Mouse (Mus musculus): Measurements from ENCODE around the gene Tuba3b. TPM values are rescaled to one million over a fixed set of nuclear protein-coding genes. Genes with fewer than 3 reads are reported as not detected.

Gene Tuba3b
- polyA plus RNA-seq (2012; fragmentation: generic; extraction: Trizol), result 0.06 TPM
- long read RNA-seq, experiment 1, result 0 reads
- long read RNA-seq, experiment 2, result 0 reads

DNA sequence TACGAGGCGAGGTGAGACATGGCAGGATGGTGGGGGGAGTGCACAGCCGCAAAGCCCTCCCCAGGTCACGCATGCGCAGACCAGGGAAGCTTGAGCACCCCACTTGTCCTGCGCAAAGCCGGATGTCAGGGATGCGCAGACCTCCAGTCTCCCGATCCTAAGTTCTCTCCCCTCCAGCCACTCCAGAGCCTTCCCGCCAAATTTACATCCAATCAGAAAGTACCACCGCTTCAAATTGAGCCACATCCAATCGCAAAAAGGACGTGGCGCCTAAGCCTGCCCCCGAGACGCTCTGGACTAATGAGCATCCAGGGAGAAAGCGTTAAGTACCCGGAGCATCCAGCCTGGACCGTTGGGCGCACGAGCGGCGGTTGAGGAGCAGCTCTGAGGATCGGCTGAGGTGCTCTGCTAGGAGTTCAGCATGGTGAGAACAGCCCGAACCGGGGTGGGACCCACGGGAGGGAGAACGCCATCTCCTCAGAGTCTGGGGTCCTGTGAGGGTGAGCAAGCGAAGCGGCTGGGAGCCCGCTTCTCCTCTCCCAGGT lies at the start of gene Tuba3b:
Gene Tuba3b (plus strand): TSS at position 92 of the 545 bp plus-strand sequence.
- H3K27me3 ChIP-seq (ENCODE audit: control insufficient read depth, insufficient read depth, insufficient read length), result no peaks in the 10 kb centered on the region
- H3K4me3 ChIP-seq (ENCODE audit: insufficient read depth, poor library complexity, severe bottlenecking), result no peak within 1 kb of the TSS
- H3K79me2 ChIP-seq (ENCODE audit: control insufficient read depth, insufficient read depth), result no peaks in the 10 kb centered on the region
- H3ac ChIP-seq (ENCODE audit: control insufficient read depth, insufficient read length, low read depth), result no peak within 1 kb of the TSS
- H3K79me3 ChIP-seq (ENCODE audit: low read depth), result no peaks in the 10 kb centered on the region
- TF ChIP-seq CTCF (IDR thresholded peaks at IDR 0.05; ENCODE audit: control insufficient read depth, insufficient read depth, insufficient read length) (no peak), FOSL1 (IDR thresholded peaks at IDR 0.05; ENCODE audit: insufficient read depth, low read length, poor library complexity, severe bottlenecking) (no peak), CEBPB (IDR thresholded peaks at IDR 0.05; ENCODE audit: low read depth) (no peak), MYOD1 (IDR thresholded peaks at IDR 0.05; ENCODE audit: control insufficient read depth, insufficient read length, low read depth) (no peak), MYOG (IDR thresholded peaks at IDR 0.05; ENCODE audit: control insufficient read depth, extremely low read depth, insufficient read length) (no peak), MAX (IDR thresholded peaks at IDR 0.05) (no peak), USF1 (IDR thresholded peaks at IDR 0.05; ENCODE audit: low read depth) (no peak)
- H3K36me3 ChIP-seq (ENCODE audit: control insufficient read depth, insufficient read depth), result no peaks in the 10 kb centered on the region

DNA sequence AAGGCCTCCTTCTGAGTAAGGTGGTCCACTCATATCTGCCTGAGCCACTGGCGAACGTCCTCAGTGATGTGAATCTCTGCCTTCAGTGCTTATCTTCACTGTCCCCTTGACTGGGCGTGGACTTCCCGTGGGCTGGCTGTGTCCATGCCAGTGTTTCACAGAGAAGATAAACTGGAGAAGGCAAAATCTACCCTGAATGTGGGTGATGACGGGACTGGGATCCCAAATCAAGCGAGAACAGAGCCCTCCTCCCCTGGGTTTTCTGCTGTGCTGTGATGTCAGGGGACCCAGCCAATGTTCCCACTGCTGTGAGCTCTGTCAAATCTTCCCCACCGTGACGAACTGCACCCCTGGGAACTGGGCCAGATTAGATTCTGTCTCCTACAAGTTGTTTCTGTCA lies 48.3 kb upstream of the Tuba3b start:
- Histone ChIP-seq H3ac (ENCODE audit: control insufficient read depth, insufficient read length, low read depth) (no peak overlapping the region), H3K79me2 (ENCODE audit: control insufficient read depth, insufficient read depth) (no peaks in the 10 kb centered on the region), H3K79me3 (ENCODE audit: low read depth) (no peaks in the 10 kb centered on the region), H3K27me3 (ENCODE audit: control insufficient read depth, insufficient read depth, insufficient read length) (peaks cover 5% of the 10 kb centered on the region), H3K36me3 (ENCODE audit: control insufficient read depth, insufficient read depth) (no peaks in the 10 kb centered on the region), H3K4me3 (ENCODE audit: insufficient read depth, poor library complexity, severe bottlenecking) (no peak overlapping the region)
- no peak for TF ChIP-seq MYOD1 (IDR thresholded peaks at IDR 0.05; ENCODE audit: control insufficient read depth, insufficient read length, low read depth)

DNA sequence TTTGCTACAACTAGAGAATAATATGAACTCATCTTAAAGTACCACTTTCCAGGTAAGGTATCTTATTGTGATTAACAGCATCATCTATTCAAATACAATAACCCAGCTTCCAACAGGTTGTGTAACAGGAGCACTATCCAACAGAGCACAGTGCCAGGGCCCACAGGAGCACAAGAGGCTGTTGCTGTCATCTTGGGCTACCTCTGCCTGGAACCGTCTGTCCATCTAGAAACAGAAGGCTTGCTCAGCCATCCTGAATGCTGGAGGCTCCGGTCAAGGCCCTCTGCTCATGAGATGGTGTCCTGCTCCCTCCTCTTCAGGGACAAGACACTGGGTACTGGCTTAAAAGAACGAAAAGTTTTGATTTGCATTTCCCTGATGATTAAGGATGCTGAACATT lies 47.7 kb upstream of the Tuba3b start:
- Histone ChIP-seq H3K27me3 (ENCODE audit: control insufficient read depth, insufficient read depth, insufficient read length) (peaks cover 5% of the 10 kb centered on the region), H3K4me3 (ENCODE audit: insufficient read depth, poor library complexity, severe bottlenecking) (no peak overlapping the region), H3K36me3 (ENCODE audit: control insufficient read depth, insufficient read depth) (no peaks in the 10 kb centered on the region), H3K79me3 (ENCODE audit: low read depth) (no peaks in the 10 kb centered on the region), H3K79me2 (ENCODE audit: control insufficient read depth, insufficient read depth) (no peaks in the 10 kb centered on the region), H3ac (ENCODE audit: control insufficient read depth, insufficient read length, low read depth) (no peak overlapping the region)
- TF ChIP-seq MAX (IDR thresholded peaks at IDR 0.05), result no peak
- TF ChIP-seq USF1 (IDR thresholded peaks at IDR 0.05; ENCODE audit: low read depth), result no peak

DNA sequence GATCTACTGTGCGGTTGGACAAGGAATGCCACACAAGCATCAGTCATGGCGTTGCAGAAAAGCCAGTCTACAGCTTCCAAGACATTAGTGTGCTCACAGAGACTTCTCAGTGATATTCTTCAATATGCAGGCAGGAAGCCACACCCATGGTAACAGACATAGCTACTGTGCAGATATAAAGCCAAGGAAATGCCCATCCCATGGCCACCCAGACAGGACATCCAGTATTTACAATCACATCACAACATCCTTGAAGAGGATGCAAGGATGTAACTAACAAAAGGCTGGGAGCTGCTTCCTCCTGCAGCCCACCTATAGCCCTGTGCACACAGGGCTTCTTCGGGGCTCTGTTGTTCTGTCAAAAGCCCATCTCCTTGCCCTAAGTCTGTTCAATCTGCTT lies 46.9 kb upstream of the Tuba3b start:
- H3K79me3 ChIP-seq (ENCODE audit: low read depth), result no peaks in the 10 kb centered on the region
- peaks cover 5% of the 10 kb centered on the region for H3K27me3 ChIP-seq (ENCODE audit: control insufficient read depth, insufficient read depth, insufficient read length)
- H3K36me3 ChIP-seq (ENCODE audit: control insufficient read depth, insufficient read depth), result no peaks in the 10 kb centered on the region
- TF ChIP-seq USF1 (IDR thresholded peaks at IDR 0.05; ENCODE audit: low read depth) (no peak), MYOD1 (IDR thresholded peaks at IDR 0.05; ENCODE audit: control insufficient read depth, insufficient read length, low read depth) (no peak), MYOG (IDR thresholded peaks at IDR 0.05; ENCODE audit: control insufficient read depth, extremely low read depth, insufficient read length) (no peak), CEBPB (IDR thresholded peaks at IDR 0.05; ENCODE audit: low read depth) (no peak), FOSL1 (IDR thresholded peaks at IDR 0.05; ENCODE audit: insufficient read depth, low read length, poor library complexity, severe bottlenecking) (no peak), CTCF (IDR thresholded peaks at IDR 0.05; ENCODE audit: control insufficient read depth, insufficient read depth, insufficient read length) (no peak), MAX (IDR thresholded peaks at IDR 0.05) (no peak)
- H3K4me3 ChIP-seq (ENCODE audit: insufficient read depth, poor library complexity, severe bottlenecking), result no peak overlapping the region
- H3K79me2 ChIP-seq (ENCODE audit: control insufficient read depth, insufficient read depth), result no peaks in the 10 kb centered on the region
- H3ac ChIP-seq (ENCODE audit: control insufficient read depth, insufficient read length, low read depth), result no peak overlapping the region

DNA sequence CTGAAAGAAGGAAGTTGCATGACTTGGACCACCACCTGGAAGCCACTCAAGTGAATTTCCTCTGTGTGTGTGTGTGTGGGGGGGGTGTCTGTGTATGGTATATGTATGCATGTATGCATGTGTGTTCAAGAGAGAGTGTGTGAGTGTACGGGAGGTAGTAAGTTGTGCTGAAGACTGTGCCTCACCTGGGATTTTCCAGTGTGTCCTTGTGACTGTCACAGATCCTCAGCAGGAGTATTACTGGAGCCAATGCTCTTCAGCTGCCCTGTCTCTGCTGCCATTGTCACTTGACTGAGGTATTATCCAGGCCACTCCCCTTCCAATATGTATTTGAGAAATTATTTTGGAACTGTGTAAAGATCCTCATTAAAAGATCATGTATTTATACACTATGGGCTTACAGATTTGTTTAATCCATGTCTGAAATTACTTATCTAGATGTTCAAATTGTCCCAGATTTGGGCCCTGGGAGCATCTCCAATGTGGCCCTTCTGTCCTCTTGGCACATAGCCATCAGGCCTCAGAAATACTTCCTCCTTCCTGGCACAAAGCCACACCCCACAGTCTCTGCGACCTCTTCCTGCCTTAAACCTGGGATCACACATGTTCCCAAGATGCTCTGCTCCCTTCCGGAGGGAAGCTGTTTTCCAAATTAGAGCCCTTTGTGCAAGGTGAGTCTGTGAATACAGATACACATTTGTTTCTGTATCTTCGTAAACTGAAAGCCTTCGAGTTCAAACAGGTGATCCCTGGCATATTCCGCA lies 42.1 kb upstream of the Tuba3b start:
- Histone ChIP-seq H3K79me3 (ENCODE audit: low read depth) (no peaks in the 10 kb centered on the region), H3K27me3 (ENCODE audit: control insufficient read depth, insufficient read depth, insufficient read length) (peaks cover 5% of the 10 kb centered on the region), H3K4me3 (ENCODE audit: insufficient read depth, poor library complexity, severe bottlenecking) (no peak overlapping the region), H3K79me2 (ENCODE audit: control insufficient read depth, insufficient read depth) (no peaks in the 10 kb centered on the region), H3K36me3 (ENCODE audit: control insufficient read depth, insufficient read depth) (no peaks in the 10 kb centered on the region), H3ac (ENCODE audit: control insufficient read depth, insufficient read length, low read depth) (no peak overlapping the region)
- TF ChIP-seq MYOG (IDR thresholded peaks at IDR 0.05; ENCODE audit: control insufficient read depth, extremely low read depth, insufficient read length), result no peak

DNA sequence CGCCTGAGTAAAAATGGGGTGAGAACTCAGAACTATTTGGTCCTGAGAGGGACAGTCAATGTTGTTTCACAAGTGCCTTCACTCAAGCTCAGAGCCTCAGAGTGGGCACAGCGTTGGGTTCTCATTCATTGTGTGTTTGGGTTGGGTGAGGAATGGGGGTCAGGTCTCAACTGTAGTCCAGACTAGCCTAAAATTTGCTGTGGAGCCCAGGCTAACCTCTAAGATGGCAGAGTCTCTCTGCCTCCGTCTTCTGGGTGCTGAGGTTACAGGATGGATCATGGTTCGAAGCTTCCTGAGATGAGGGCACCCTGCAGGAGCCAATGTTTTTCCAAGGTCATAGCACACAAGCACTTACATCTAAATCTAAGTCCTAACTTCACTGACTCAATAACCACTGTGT lies 38.8 kb upstream of the Tuba3b start:
- TF ChIP-seq MAX (IDR thresholded peaks at IDR 0.05) (no peak), FOSL1 (IDR thresholded peaks at IDR 0.05; ENCODE audit: insufficient read depth, low read length, poor library complexity, severe bottlenecking) (no peak), CTCF (IDR thresholded peaks at IDR 0.05; ENCODE audit: control insufficient read depth, insufficient read depth, insufficient read length) (no peak), MYOD1 (IDR thresholded peaks at IDR 0.05; ENCODE audit: control insufficient read depth, insufficient read length, low read depth) (no peak), MYOG (IDR thresholded peaks at IDR 0.05; ENCODE audit: control insufficient read depth, extremely low read depth, insufficient read length) (no peak), CEBPB (IDR thresholded peaks at IDR 0.05; ENCODE audit: low read depth) (no peak), USF1 (IDR thresholded peaks at IDR 0.05; ENCODE audit: low read depth) (no peak)

More for the DNA sequence above, 38.8 kb upstream of the Tuba3b start:
- H3K27me3 ChIP-seq (ENCODE audit: control insufficient read depth, insufficient read depth, insufficient read length), result peaks cover 7% of the 10 kb centered on the region
- H3K79me2 ChIP-seq (ENCODE audit: control insufficient read depth, insufficient read depth), result no peaks in the 10 kb centered on the region
- H3K4me3 ChIP-seq (ENCODE audit: insufficient read depth, poor library complexity, severe bottlenecking), result no peak overlapping the region
- H3ac ChIP-seq (ENCODE audit: control insufficient read depth, insufficient read length, low read depth), result no peak overlapping the region
- no peaks in the 10 kb centered on the region for H3K79me3 ChIP-seq (ENCODE audit: low read depth)
- no peaks in the 10 kb centered on the region for H3K36me3 ChIP-seq (ENCODE audit: control insufficient read depth, insufficient read depth)

Measured in C2C12 (cell line).